Mouse (Mus musculus) natural killer cell, adult 2 months (primary cell): ENCODE results near the gene Purb.
A peak's percentile ranks its signal among the peaks of the same experiment; 100 is the strongest.
"Not testable (repeated sequence)": the region's sequence is repeated elsewhere in the genome, so short reads cannot be mapped to it uniquely, and the experiment has no call there.

Experiments used
- DNase-seq, 2 experiments: peaks; one replicate each; pipeline ENCODE4 v3.0.0; 2022; ENCODE audit warnings: low spot score in 2 of 2

The Purb gene

DNA sequence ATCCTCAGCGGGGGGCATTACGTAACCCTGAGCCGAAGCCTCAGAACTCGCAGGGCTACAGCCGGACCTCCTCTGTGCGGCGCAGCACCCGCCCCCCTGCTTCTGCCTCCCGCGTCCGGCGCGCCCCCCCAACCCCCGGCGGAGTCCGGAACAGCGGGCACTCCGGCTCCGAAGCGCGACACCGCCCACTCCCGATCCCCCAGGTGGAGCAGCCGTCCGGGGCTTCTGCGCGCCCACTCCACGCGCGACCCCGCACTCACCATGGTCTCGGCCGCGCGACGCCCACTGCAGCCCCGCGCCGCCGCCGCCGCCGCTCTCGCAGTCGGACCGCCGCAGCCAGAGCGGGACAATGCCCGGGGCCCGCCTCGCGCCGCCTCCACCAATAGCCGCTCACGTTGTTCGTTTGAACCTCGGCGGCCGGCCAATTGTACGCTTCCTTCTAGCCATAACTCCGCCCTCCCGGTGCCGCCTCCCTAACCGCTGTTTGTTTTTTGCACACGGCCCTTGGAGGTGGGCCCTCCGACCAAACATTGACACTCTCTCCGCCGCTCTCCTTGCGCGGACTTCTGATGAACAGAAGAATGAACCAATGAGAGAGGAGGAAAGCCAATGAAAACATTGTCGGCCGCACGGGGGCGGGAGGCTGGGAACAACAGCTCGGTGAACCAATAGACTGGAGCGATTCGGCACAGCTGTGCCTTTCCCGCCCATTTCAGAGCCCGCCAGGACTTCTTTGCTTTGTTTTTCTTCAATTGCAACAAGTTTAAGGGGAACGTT lies 31.5 kb downstream of the Purb start, which contains the start of gene H2afv:
Gene H2afv (minus strand): TSS at position 367 of the 777 bp plus-strand sequence.
- peak; percentile 99 for DNase-seq

GRCm38 (mm10) chr11:6443727-6444076 lies 32.0 kb downstream of the Purb start:
- no peak for DNase-seq

GRCm38 (mm10) chr11:6443102-6443501 lies 32.6 kb downstream of the Purb start:
- DNase-seq = no peak

GRCm38 (mm10) chr11:6442566-6442965 lies 33.2 kb downstream of the Purb start:
- DNase-seq = no peak

DNA sequence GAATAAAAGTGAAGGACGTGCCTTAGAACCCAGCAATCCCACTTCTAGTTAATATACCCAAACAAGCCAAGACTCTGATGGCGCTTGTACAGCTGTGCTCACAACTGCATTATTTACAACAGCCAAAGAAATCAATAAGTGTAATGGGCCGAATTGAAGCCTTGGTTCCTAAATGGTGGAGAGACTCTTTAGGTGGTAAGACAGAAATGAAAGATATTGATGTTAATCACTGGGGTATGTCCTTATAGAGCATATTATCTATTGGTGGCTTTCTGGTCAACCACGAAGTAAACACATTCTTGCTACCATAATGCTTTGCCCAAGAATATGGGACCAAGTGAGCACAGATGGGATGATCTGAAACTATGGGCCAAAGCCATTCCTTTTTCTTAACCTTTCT lies 35.5 kb downstream of the Purb start:
- DNase-seq = no peak

DNA sequence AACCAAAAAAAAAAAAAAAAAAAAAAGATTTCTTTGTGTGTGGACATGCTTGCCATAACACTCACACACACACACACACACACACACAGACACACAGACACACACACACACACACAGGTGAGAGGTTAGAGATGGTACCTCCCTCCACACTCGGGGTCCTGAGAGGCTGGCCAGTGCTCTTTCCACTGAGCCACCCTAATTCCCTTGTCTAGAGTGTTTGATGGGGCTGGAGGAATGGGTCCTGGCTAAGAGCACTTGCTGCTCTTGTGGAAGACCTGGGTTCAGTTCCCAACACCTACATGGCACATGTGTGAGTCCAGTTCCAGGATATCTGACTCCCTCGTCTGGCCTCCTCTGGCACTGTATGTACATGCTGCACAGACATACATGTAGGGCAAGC lies 38.0 kb downstream of the Purb start:
- DNase-seq = no peak

- DNase-seq = peak; percentile 23 to 65
Observed at GRCm38 (mm10) chr11:6436442-6436841, 39.3 kb downstream of the Purb start.

- DNase-seq = no peak
Observed at GRCm38 (mm10) chr11:6430186-6430585, 45.5 kb downstream of the Purb start.

GRCm38 (mm10) chr11:6420722-6421350 lies 54.9 kb downstream of the Purb start:
- DNase-seq = no peak

DNA sequence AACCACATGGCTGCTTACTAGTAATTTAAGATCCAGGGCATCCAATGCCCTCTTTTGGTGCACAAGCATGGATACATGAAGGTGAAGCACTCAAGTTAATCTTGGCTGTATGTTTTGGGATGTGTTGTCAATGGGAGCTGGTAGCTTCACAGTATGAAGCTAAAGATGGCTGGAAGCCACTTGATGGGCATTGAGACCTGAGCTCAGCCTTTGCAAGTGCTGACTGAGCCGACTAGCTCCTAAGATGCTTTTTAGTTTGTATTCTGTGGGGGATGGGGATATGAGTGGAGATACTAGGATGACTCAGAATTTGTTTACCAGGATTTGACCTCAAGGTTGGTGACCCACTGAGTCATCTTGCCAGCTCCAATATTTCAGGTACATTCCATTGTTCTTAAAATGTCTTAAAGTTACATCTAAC lies 55.4 kb downstream of the Purb start:
- DNase-seq = no peak

- DNase-seq = not testable (repeated sequence)
Observed at GRCm38 (mm10) chr11:6419156-6419555, 56.6 kb downstream of the Purb start.

DNA sequence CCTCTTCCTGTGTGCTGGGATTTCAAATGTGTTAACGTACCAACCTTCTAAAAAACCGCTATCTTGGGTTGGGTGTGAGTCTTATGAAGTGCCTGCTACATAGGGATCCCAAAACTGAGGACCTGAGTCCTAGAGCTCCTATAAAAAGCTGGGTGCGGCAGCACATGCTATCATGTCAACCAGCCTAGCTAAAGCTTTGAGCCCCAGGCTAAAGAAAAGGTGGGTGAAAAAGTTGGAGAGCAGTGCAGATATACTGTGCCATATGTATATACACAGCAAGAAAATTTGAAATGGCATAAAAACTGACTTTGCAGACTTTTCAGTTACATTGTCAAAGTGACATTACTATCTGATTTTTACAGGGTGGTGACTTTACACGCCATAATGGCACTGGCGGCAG lies 57.0 kb downstream of the Purb start:
- DNase-seq = no peak
